Mouse (Mus musculus) E14TG2a.4 (cell line): ENCODE measurements around the gene Stag1.

Experiments used
- CTCF ChIP-seq: conservative IDR thresholded peaks from 2 replicates; pipeline ENCODE4 v1.5.1; 2014; ENCODE audit warnings: low read length
- NANOG ChIP-seq: IDR thresholded peaks from 2 replicates; pipeline ENCODE4 v1.6.1; 2014; ENCODE audit warnings: borderline replicate concordance, low read length, mixed read lengths
- POU5F1 ChIP-seq: IDR thresholded peaks from 2 replicates; pipeline ENCODE4 v1.6.1; 2014; ENCODE audit warnings: low read length, borderline replicate concordance

- no peak for TF ChIP-seq CTCF
- no peak for TF ChIP-seq NANOG
- no peak for TF ChIP-seq POU5F1
Observed at GRCm38 (mm10) chr9:100987006-100987405, 389.4 kb downstream of the Stag1 start.
